Mouse (Mus musculus) adrenal gland, adult 2 months (tissue): ENCODE data around the gene Gm28230. TPM values are rescaled to one million over a fixed set of nuclear protein-coding genes. Genes with fewer than 3 reads are reported as not detected.

ENCODE experiments used
- DNase-seq: peaks from one replicate; pipeline ENCODE4 v3.0.0; 2021
- long read RNA-seq: library from polyadenylated mRNA; stranded (forward); transcript quantifications from one replicate; pipeline ENCODE4 v2.0.0, GENCODE M21; 2021
- polyA plus RNA-seq: library from polyadenylated mRNA; depleted of rRNA; stranded (reverse); fragments of >200 nt; gene quantifications from 2 replicates; pipeline ENCODE4 v1.2.3, GENCODE M21; 2012; rRNA removed
- total RNA-seq, 2 experiments: library from RNA; stranded (reverse); gene quantifications; 2 replicates each; pipeline ENCODE4 v1.2.3; 2021

The Gm28230 gene
- total RNA-seq (1 to 10 TPM; 1.3 to 2.5 TPM), polyA plus RNA-seq (1.3 and 2.7 TPM in 2 replicates)
- long read RNA-seq = 0 reads

DNA sequence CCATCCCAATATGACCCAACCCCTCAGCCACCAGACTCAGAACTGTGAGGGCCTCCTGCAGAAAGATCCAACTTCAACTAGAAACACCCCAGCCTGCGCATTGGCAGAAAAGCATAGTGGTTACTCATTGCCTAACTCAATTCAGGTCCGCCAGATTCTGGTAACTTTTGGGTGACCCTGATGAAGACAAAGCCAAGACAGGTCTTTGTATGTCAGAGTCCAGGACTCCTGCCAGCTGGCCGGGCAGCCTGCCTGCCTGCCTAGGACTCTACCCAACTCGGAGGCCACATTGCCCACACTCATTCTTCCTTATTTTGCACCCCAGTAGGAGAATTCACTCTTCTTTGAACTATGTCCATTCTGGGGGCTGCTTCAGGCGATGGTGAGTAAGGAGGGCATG is at the start of gene Gm28230:
TSS of gene Gm28230 (plus strand) at position 178 of the 400 bp plus-strand sequence.
- peak; percentile 64 for DNase-seq

GRCm38 (mm10) chr2:74677106-74677505 is 49.4 kb upstream of the Gm28230 start:
- no peak for DNase-seq

DNA sequence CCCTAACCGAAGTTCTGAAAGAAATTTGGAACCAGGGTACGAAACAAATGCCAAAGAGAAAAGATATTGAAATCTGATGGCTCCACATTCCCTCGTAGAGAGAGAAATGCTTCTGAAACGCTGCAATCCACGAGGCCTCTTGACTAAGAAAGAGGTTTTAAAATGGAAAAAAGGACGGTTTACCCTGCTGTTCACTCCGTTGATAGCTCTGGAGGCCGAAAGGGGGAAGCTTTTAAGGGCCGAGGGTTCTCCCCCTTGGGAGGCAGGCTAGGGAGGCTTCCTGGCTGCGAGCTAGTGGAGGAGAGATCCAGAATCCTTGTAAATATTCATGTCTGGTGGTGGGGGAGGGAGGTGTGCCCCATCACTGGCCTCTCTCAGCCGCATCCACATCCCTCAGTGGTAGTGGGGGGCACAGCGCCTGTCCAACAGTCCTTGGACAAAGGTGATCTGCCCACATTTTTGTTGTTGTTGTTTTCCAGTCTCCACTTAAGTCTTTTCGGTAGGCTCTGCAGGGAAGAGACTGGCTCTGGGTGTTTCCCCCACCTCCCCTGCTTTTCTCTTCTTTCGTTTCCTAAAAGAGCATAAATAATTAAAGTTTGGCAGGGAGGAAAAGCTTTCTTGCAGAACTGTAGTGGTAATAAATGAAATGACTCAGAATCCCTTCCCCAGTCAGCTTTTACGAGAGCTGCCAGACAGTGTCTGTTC is 47.5 kb upstream of the Gm28230 start, which contains the start of gene Hoxd11:
TSS of gene Hoxd11 (plus strand) at position 667 of the 705 bp plus-strand sequence.
- DNase-seq = no peak

DNA sequence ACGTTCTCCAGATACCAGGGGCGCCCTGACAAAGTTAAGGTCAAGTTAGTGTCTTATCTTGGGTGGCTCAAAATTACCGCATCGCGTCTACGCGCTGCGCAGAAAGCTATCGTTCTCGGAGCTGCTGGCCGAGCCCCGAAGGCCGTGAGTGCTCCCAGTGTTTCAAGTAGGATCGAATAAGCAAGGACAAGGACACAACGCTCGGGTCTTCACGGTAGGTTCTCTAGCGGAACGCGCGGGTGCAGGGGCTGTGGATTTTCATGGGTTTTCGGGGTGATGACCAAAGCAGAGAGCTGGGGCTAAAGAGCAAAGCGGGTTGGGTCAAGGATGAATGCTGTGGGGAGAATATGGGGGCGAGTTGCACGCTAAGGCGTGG is 46.9 kb upstream of the Gm28230 start:
- no peak for DNase-seq

- DNase-seq = no peak
These were observed 46.5 kb upstream of the Gm28230 start for GRCm38 (mm10) chr2:74679980-74680379.

DNA sequence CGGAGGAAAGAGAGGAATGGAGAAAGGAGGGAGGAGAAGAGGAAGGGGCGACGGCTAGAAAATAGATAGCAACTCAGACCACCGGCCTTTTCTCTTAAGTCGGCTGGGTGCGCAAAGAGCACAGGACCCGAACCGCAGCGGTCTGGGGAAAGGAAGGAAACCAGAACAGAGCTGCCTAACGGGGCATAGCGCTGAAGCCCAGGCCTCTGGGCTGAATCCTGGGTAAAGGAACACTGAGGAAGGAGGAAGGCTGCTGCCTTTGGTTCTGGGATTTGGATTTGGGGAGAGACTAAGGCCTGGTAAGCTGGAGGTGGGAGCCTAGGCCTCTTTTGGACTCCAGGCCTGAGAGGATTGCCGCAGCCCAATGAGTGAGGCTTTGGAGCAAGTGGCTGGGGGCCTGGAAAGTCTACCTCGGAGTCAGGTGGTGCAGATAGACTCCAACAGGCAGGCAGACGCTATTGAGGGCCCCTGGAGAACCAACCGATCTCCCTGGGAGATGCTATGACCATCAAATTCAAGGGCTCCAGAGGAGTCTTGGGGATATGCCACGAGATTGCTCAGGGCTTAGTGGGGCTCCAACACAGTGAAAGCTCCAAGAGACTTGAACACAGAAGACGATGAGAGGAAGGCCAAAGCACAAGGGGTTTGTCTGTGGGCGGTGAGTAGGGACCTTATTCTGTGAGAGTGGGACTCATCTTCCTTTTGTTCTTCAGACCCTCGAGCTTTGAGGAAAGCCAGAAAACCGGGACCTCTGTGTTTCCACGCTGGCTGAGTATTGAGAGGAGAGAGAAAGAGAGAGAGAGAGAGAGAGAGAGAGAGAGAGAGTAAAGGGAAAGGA is 45.7 kb upstream of the Gm28230 start:
- DNase-seq = no peak

DNA sequence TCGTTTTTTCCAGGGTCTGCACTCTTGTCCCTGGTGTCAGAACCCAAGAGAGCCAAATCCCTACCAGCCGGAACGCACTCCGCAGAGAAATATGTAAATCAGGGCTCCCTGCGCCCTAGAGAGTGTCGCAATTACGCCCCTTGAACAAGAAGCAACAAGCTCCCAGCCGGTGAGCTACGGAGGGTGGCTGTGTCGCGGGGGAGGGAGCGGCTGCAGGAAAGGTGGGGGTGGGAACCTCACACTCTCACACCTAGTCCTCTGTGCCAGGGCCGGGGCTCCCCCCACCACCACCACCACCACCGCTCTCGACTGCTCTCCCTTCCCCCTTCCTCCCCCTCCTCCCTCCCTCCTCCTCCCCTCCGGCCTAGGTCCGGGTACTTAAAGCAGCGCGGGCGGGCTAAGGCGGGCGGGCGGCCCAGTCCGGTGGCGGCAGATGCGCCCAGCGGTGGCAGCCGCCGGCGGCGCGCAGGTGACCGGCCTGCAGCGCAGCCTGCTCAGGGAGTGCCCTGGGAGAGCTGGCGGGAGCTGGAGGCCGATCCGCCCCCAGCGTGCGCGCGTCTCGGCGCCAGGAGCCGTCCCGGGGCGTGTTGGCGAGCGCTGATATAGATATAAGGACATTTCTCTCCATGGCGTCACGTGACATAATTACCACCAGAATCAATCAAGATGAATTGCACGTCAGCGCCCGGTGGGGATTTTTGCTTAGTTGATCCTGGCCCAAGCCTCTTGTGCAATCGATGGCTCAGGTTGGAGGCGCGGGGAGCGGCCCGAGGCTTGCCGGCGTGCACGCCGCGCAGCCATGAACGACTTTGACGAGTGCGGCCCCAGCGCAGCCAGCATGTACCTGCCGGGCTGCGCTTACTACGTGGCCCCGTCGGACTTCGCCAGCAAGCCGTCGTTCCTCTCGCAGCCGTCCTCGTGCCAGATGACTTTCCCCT is 44.7 kb upstream of the Gm28230 start:
- no peak for DNase-seq

GRCm38 (mm10) chr2:74682796-74683195 is 43.7 kb upstream of the Gm28230 start:
- no peak for DNase-seq

GRCm38 (mm10) chr2:74683471-74683951 is 43.0 kb upstream of the Gm28230 start:
- no peak for DNase-seq

GRCm38 (mm10) chr2:74684106-74684505 is 42.4 kb upstream of the Gm28230 start:
- no peak for DNase-seq

DNA sequence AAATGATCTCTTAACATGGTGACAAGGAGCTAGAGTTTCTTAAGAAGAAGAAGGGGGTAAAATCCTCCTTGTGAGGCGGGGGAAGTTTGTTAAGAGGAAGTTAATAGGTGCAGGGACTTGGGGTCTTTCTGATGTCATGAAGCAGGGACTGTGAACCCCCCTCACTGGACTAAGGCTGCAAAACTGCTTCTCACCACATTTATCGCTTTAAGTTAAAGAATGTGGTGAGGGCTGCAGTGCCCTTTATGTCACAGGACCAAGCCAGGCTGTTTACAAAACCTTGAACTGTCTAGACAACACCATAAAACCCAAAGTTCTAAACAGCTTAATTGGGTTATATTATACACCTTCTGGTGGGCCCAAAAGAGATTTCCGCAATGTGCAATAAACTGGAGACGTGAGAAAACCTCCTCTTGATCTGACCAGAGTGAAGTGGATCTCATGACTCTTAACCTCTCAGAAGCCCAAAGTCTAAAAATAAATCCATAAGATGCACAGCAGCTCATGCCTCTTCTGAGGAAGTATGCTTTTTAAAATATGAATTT is 41.4 kb upstream of the Gm28230 start:
- no peak for DNase-seq

DNA sequence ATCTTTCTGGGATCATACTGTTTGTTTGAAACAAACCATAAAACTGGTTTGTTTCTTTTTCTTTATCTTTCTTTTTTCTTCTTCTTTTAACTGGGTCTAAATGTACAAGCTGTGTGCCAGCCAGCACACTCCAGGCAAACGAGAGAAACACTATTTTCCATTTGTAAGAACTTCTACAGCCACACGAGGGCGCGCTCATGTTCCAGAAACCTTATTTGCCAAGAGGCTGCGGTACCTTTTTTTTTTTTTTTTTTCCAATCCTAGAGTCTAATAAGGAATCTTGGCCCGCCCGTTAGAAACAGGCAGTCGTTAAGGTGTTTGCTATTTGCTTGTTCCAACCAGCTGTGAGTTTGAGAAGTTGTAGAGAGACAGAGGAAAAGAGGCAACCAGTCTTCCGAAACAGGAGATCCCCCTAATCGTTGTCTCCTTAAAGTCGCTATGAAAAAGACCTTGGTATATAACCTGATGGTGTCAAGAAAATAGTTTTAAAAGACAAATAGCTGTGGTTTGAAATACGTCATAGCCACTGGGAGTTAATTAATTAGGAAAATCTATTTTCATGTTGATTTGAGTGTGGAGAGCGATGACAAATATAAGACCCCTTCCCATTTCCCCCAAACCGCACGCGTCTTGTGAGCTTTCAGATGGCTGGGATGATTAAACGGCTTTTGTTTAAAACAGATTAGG is 40.1 kb upstream of the Gm28230 start:
- DNase-seq = peak; percentile 65

- no peak for DNase-seq
These were observed 39.4 kb upstream of the Gm28230 start for GRCm38 (mm10) chr2:74686988-74687697.

GRCm38 (mm10) chr2:74687698-74688555 is 38.6 kb upstream of the Gm28230 start:
- no peak for DNase-seq

- DNase-seq = no peak
These were observed 37.5 kb upstream of the Gm28230 start for GRCm38 (mm10) chr2:74688795-74689573.

DNA sequence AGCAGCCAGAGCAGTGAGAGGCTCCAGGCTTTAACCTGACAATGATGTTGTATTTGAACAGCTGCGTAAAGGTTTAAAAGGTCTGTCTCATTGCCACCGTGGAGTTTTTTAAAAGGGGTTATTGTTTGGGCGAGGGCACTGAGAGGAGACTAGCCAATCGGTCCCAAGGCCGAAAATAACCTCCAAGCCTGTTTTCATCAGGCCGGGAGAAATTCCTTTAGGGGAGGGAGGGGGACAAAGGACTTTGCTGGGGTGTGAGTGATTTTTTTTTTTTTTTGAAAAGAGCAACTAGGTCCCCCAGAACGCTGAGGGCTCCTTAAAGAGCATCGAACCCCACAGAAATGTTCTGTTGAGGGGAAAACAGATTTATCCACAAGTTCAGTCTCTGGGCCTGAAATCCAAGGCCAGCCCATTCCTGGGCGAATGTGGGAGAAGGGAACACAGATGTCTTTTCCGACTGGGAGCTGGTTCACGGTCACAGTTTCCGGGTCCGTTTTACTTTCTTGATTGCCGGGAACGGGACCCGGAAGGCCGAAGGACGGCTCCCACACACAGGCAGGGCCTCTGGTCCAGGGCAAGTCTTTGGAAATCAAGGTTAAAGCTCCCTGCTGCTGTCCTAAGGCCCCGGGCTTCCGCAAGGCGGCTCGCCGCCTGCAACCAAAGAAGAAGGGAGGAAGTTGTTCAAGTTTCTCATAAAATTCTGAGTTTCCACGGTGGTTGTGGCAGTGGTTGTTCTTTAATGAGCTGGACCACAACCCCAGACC is 36.8 kb upstream of the Gm28230 start:
- no peak for DNase-seq

DNA sequence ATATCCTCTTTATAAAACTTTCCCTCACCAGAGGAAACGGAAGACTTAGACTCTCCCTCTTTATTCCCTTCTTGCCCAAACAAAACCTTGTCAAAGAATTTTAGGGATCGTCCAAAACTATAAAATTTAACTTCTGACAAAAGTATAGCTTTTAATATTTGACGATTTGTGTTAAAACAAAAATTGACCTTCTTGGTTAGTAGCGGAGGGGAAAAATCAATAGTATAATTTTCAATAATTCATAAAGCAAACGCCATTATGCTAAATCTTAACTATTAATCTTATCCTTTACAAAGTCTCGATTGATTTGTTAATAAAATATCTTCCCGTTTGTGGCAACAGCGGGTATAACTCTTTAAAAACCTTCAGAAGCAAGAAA is 36.2 kb upstream of the Gm28230 start:
- DNase-seq = no peak
